Comparison of ENCODE assay signal across 24 mouse cellular contexts in genomic region chr2:97284986-97285385, GRCm38 (mm10).
DNase-seq lines count a peak whose midpoint lies in the region; ATAC-seq lines count a peak whose summit lies in the region.
"Had no signal": no experiment of that assay in that cellular context is flagged by ENCODE, and none has a peak within 500 bp of the region (broad histone marks: within the 10 kb centered on the region; RNA-seq: fewer than 3 reads in every experiment).

No protein-coding gene starts in this region.

- H3K36me3 ChIP-seq in midbrain, embryonic 11.5 days (ENCODE audit: control insufficient read depth, insufficient read depth, low read length) = no peaks in the 10 kb centered on the region
- H3K36me3 ChIP-seq in midbrain, embryonic 10.5 days = no peaks in the 10 kb centered on the region
- H3K36me3 ChIP-seq: embryonic facial prominence, embryonic 10.5 days; embryonic facial prominence, embryonic 12.5 days; forebrain, embryonic 15.5 days; G1E had no signal

- H3K9ac ChIP-seq in midbrain, embryonic 11.5 days (ENCODE audit: low read length) = no peak overlapping the region
- H3K9ac ChIP-seq: embryonic facial prominence, embryonic 12.5 days; forebrain, embryonic 13.5 days; forebrain, embryonic 15.5 days; forebrain, postnatal 0 days had no signal

- H3K9me3 ChIP-seq in midbrain, embryonic 11.5 days (ENCODE audit: control insufficient read depth, low read length) = no peaks in the 10 kb centered on the region
- no peaks in the 10 kb centered on the region for H3K9me3 ChIP-seq in midbrain, embryonic 10.5 days (replicated peaks)
- H3K9me3 ChIP-seq: embryonic facial prominence, embryonic 10.5 days; embryonic facial prominence, embryonic 12.5 days; forebrain, embryonic 13.5 days; forebrain, embryonic 15.5 days; G1E had no signal

- no peak overlapping the region for H3K27ac ChIP-seq in midbrain, embryonic 11.5 days (ENCODE audit: low read depth, low read length)
- no peak overlapping the region for H3K27ac ChIP-seq in midbrain, embryonic 10.5 days (replicated peaks)
- H3K27ac ChIP-seq: embryonic facial prominence, embryonic 10.5 days; embryonic facial prominence, embryonic 12.5 days; forebrain, embryonic 13.5 days; forebrain, embryonic 15.5 days had no signal

- ATAC-seq in frontal cortex, adult (ENCODE audit: low TSS enrichment) = peak; percentile 99
- no peak for ATAC-seq in midbrain, embryonic 11.5 days (ENCODE audit: low FRiP score)
- ATAC-seq: activated CD4-positive, CD25-positive, alpha-beta regulatory T cell, adult 4 months; CD4-positive, CD25-positive, alpha-beta regulatory T cell, adult 4 months; forebrain, embryonic 13.5 days; forebrain, embryonic 15.5 days; forebrain, postnatal 0 days; Patski had no signal

- no peak overlapping the region for H3K4me3 ChIP-seq in midbrain, embryonic 11.5 days (ENCODE audit: low read depth, low read length)
- H3K4me3 ChIP-seq in midbrain, embryonic 10.5 days = no peak overlapping the region
- H3K4me3 ChIP-seq: embryonic facial prominence, embryonic 10.5 days; embryonic facial prominence, embryonic 12.5 days; forebrain, embryonic 13.5 days; forebrain, embryonic 15.5 days had no signal

- no peaks in the 10 kb centered on the region for H3K4me1 ChIP-seq in midbrain, embryonic 11.5 days (ENCODE audit: control insufficient read depth, insufficient read depth, low read length)
- H3K4me1 ChIP-seq in midbrain, embryonic 10.5 days = no peaks in the 10 kb centered on the region
- H3K4me1 ChIP-seq: embryonic facial prominence, embryonic 10.5 days; embryonic facial prominence, embryonic 12.5 days; forebrain, embryonic 13.5 days; forebrain, embryonic 15.5 days had no signal

- no peak for DNase-seq in frontal cortex, postnatal 10 days (ENCODE audit: low spot score in 2 of 2)
- peak; percentile 23 for DNase-seq in midbrain, embryonic 11.5 days (ENCODE audit: low spot score, missing footprints)
- no peak for DNase-seq in midbrain, embryonic 10.5 days (ENCODE audit: low spot score)
- DNase-seq in kidney, adult 9 months = no peak
- DNase-seq: adrenal gland, adult 8-10 months; adrenal gland, postnatal 14 days; adrenal gland, postnatal 36 days; B cell, adult 2 months; cerebellum, adult 11-12 months; cerebellum, adult 2 months; cerebellum, adult 9-10 months; cerebellum, postnatal 10 days; cerebellum, postnatal 25 days; forebrain, postnatal 0 days had no signal

- H3K27me3 ChIP-seq in midbrain, embryonic 11.5 days (ENCODE audit: control insufficient read depth, insufficient read depth, low read length) = no peaks in the 10 kb centered on the region
- no peaks in the 10 kb centered on the region for H3K27me3 ChIP-seq in midbrain, embryonic 10.5 days (ENCODE audit: low read depth, poor library complexity, severe bottlenecking)
- H3K27me3 ChIP-seq: CH12.LX; embryonic facial prominence, embryonic 12.5 days; forebrain, embryonic 13.5 days; forebrain, embryonic 15.5 days; Patski had no signal

- H3K4me2 ChIP-seq in midbrain, embryonic 11.5 days = no peak overlapping the region
- H3K4me2 ChIP-seq: embryonic facial prominence, embryonic 12.5 days; forebrain, embryonic 13.5 days; forebrain, embryonic 15.5 days had no signal
